Mouse (Mus musculus) intestine, postnatal 0 days (tissue): ENCODE data around the gene Safb. TPM values are rescaled to one million over a fixed set of nuclear protein-coding genes. Genes with fewer than 3 reads are reported as not detected.

Experiments used
- ATAC-seq: fragments of 200-750 bp; cut with Nextera tagmentation; 2 replicates; pipeline ENCODE4 v1.8.0; 2017; ENCODE audit warnings: mild to moderate bottlenecking, moderate TSS enrichment, moderate library complexity
- H3K27ac ChIP-seq: fragments of 300-500 bp; sonication (generic); 2 replicates; pipeline ENCODE4 v1.5.1; 2014; ENCODE audit warnings: mild to moderate bottlenecking, low read depth, low read length, moderate library complexity
- H3K27me3 ChIP-seq: fragments of 300-500 bp; sonication (generic); replicated peaks from 2 replicates; pipeline ENCODE4 v1.6.1; 2014; ENCODE audit warnings: low read length, mixed read lengths; ENCODE audit not compliant: control insufficient read depth, insufficient read depth
- H3K36me3 ChIP-seq: fragments of 300-500 bp; sonication (generic); 2 replicates; pipeline ENCODE4 v1.6.1; 2014; ENCODE audit warnings: mild to moderate bottlenecking, moderate library complexity; ENCODE audit not compliant: control insufficient read depth, insufficient read depth
- H3K4me1 ChIP-seq: fragments of 300-500 bp; sonication (generic); replicated peaks from 2 replicates; pipeline ENCODE4 v1.6.1; 2014; ENCODE audit warnings: antibody characterized with exemption, low read length, mixed read lengths; ENCODE audit not compliant: control insufficient read depth, insufficient read depth
- H3K4me2 ChIP-seq: fragments of 300-500 bp; sonication (generic); replicated peaks from 2 replicates; pipeline ENCODE4 v1.6.1; 2014; ENCODE audit warnings: low read depth, mild to moderate bottlenecking, moderate library complexity
- H3K4me3 ChIP-seq: fragments of 300-500 bp; sonication (generic); 2 replicates; pipeline ENCODE4 v1.5.1; 2014; ENCODE audit warnings: low read depth, low read length
- H3K9ac ChIP-seq: fragments of 300-500 bp; sonication (generic); 2 replicates; pipeline ENCODE4 v1.6.1; 2014; ENCODE audit warnings: mild to moderate bottlenecking, low read depth, low read length
- H3K9me3 ChIP-seq: fragments of 300-500 bp; sonication (generic); 2 replicates; pipeline ENCODE4 v1.6.1; 2016; ENCODE audit warnings: mixed run types; ENCODE audit not compliant: control insufficient read depth
- CTCF ChIP-seq: sonication (generic); IDR thresholded peaks from 2 replicates; pipeline ENCODE4 v1.5.1; 2016; ENCODE audit warnings: low read depth, mild to moderate bottlenecking, control low read depth, antibody characterized with exemption, moderate library complexity
- WGBS: fragments of 180-500 bp; shearing (Covaris S2); extraction: QIAGEN DNeasy Blood & Tissue Kit; methylation state at CpG from one replicate; pipeline ENCODE4 v1.1.7; 2014; 5-methylcytosine and 5-hydroxymethylcytosine counted together
- polyA plus RNA-seq: library from polyadenylated mRNA; unstranded; fragments of >200 nt; fragmentation: Nextera tagmentation; extraction: Ambion mirVana; gene quantifications from 2 replicates; pipeline ENCODE4 v1.2.1, GENCODE M21; 2015

The Safb gene
- polyA plus RNA-seq: 40.0 and 44.9 TPM in 2 replicates

DNA sequence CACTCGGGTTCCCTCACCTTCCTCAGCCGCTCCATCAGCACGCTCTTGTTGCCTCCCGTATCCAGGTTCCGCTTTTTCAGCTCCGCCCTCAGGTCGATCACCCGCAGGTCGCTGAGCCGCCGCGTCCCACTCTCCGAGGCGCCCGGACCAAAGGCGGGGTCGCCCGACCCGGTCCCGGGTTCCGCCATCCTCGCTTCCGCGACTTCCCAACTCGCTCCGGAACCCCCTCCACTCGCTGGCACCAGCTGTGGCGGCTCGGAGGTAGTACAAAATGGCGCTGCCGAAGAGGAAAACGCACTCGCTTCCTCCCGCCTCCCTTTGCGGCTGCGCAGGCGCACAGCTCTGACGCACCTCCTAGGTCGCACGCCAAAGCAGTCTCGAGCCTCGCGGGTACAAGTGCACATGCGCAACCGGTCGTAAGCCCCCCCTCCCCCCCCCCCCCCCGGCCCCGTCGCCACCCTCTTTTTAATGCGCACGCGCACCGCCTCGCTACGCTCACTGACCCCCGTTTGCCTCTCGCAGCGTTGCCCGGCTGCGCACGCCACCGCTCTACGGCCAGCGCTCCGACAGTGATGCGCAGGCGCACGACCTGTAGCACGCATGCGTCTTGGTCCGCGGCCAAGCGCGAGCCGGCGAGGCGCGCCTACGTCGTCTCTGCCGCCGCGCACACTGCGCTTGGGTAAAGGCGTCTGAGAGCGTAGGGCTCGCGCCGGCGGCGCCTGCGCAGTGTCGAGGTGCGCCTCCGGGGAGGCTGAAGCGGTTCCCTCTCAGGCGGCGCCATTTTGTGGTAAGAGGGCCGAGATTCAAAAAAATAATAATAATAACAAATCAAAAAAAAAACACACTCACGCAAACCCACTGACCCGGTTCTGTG is at the start of gene Safb, which contains the start of gene Safb2:
Safb (plus strand) TSS at position 569 of the 874 bp plus-strand sequence.
Safb2 (minus strand) TSS at position 329 of the 874 bp plus-strand sequence.
- Histone ChIP-seq H3K9me3 (no peaks in the 10 kb centered on the region), H3K36me3 (peaks cover 42% of the 10 kb centered on the region)

DNA sequence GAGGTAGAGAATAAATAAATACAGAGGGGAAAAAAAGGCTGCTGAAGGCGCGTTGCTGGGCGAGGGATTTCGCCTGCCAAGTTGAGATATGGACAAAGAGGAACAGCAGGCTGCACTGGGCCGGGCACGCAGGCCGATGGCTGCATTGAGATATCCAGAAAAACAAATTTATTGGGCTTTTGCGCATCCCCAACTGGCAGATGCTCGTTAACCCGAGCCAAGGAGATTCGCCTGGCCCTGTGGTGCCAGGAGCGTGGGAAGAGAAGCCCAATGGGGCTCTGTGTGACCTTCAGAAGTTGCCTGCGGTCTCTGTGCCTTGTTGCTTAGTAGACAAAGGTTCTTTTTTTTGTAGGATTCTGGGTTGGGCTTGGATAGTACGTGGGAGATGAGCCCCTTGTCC is 48.4 kb upstream of the Safb start:
- no peaks in the 10 kb centered on the region for H3K27me3 ChIP-seq
- no peak overlapping the region for H3K4me3 ChIP-seq
- no peak overlapping the region for H3K9ac ChIP-seq
- TF ChIP-seq CTCF: no peak
- WGBS: 71% methylated on average over 14 of the region's 14 CpGs
- H3K4me1 ChIP-seq: no peaks in the 10 kb centered on the region
- no peak overlapping the region for H3K4me2 ChIP-seq
- H3K36me3 ChIP-seq: no peaks in the 10 kb centered on the region
- H3K27ac ChIP-seq: no peak overlapping the region
- H3K9me3 ChIP-seq: no peaks in the 10 kb centered on the region
- no peak for ATAC-seq

More for the DNA sequence above, at the start of gene Safb, which contains the start of gene Safb2:
- peak; percentile 95 for ATAC-seq
- Histone ChIP-seq H3K27ac (peak within 1 kb of the TSS; percentile 96), H3K9ac (peak within 1 kb of the TSS; percentile 90), H3K4me1 (0 out of 2 replicates have a peak, but pooled peaks cover 7% of the 10 kb centered on the region), H3K27me3 (no peaks in the 10 kb centered on the region), H3K4me2 (peak within 1 kb of the TSS; percentile 84), H3K4me3 (peak within 1 kb of the TSS; percentile 95)
- WGBS: under 1% methylated on average over 84 of the region's 101 CpGs
- peak; percentile 30; the same call in 1 of the 2 replicates for TF ChIP-seq CTCF

DNA sequence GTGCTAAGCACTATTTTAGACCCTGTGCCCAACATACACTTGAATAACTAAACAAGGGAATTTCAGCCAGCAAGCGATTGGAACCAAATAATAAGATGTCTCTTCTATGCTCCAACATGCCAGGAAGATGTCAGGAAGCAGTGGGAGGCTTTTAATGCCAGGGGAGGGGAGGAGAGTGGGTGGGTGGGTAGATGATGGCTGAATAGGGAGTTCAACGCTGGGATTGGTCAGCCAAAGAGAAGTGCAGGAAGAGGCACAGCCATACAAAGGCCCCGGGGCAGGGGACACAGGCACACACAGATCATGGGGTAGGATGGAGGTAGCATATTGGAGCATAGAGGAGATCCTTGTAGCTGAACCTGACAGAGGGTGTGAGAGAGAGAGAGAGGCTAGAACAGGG is 47.8 kb upstream of the Safb start:
- H3K9me3 ChIP-seq: no peaks in the 10 kb centered on the region
- 70% methylated on average over 3 of the region's 3 CpGs for WGBS
- no peak overlapping the region for H3K9ac ChIP-seq
- no peaks in the 10 kb centered on the region for H3K36me3 ChIP-seq
- H3K4me2 ChIP-seq: no peak overlapping the region
- H3K27ac ChIP-seq: no peak overlapping the region
- no peak for TF ChIP-seq CTCF
- no peaks in the 10 kb centered on the region for H3K27me3 ChIP-seq
- ATAC-seq: no peak
- no peaks in the 10 kb centered on the region for H3K4me1 ChIP-seq
- H3K4me3 ChIP-seq: no peak overlapping the region

DNA sequence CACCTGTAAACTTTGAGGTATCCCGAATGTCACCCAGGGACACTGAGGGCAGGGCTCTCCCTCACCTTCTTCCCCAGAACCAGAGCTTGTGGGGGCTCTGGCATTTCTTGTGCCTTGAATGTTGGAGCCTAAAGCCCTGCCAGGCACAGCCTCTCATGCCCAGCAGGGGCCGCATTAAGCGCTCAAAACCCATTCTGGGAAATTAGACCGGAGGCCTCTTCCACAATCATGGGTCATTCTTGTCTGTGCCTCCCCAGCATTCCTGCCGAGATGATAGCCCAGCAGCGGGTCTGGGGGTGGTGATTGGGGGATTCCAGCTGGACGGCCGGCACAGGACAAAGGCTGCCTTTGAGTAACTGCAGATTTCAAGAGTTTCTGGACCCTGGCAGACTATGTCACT is 46.7 kb upstream of the Safb start:
- 51% methylated on average over 8 of the region's 8 CpGs for WGBS
- no peaks in the 10 kb centered on the region for H3K9me3 ChIP-seq
- ATAC-seq: no peak
- no peak overlapping the region for H3K9ac ChIP-seq
- no peak overlapping the region for H3K4me2 ChIP-seq
- TF ChIP-seq CTCF: peak; percentile 27
- no peaks in the 10 kb centered on the region for H3K4me1 ChIP-seq
- no peaks in the 10 kb centered on the region for H3K27me3 ChIP-seq
- H3K4me3 ChIP-seq: no peak overlapping the region
- H3K36me3 ChIP-seq: no peaks in the 10 kb centered on the region
- H3K27ac ChIP-seq: no peak overlapping the region

DNA sequence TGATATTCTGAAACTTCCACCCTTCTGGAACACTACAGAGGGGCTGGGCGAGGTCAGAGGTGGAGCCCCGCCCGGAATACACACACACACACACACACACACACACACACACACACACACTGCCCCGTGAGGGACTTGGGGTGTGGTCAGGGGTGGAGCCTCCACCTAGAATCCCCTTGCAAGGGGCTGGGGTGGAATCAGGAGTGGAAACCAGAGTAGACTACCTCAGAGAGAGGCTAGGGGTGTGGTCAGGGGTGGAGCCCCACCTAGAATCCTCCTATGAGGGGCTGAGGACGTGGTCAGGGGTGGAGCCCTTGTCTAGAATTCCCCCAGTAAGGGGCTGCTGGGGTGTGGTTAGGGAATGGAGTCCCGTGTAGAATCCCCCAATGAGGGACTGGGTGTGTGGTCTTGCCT is 44.1 kb upstream of the Safb start:
- TF ChIP-seq CTCF: no peak
- Histone ChIP-seq H3K4me3 (no peak overlapping the region), H3K9ac (no peak overlapping the region), H3K9me3 (no peaks in the 10 kb centered on the region), H3K4me1 (no peaks in the 10 kb centered on the region), H3K36me3 (no peaks in the 10 kb centered on the region), H3K4me2 (no peak overlapping the region), H3K27ac (no peak overlapping the region), H3K27me3 (no peaks in the 10 kb centered on the region)
- 29% methylated on average over 6 of the region's 6 CpGs for WGBS
- ATAC-seq: peak; percentile 7; the same call in 1 of the 2 replicates

DNA sequence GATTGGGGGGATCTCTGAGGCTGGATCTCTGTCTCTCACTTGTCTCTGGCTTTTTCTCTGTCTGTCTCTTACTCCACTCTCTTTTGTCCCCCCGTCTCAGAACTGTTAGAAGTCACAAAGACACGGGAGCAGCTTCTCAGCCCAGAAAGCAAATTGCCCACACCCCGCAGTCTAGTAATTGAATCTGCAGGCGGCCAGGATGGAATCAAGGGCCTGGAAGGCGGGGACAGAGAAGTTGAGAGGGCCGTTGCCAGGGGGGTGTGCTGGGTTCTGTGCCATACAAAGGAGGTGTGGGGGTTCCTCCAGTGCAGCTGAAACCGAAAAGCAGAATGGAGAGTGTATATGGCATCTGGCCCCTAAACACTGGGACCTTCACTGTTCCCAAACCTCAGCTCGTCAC is 41.9 kb upstream of the Safb start:
- H3K9me3 ChIP-seq: no peaks in the 10 kb centered on the region
- no peak for ATAC-seq
- H3K36me3 ChIP-seq: no peaks in the 10 kb centered on the region
- H3K4me2 ChIP-seq: no peak overlapping the region
- H3K4me3 ChIP-seq: no peak overlapping the region
- H3K27ac ChIP-seq: no peak overlapping the region
- H3K4me1 ChIP-seq: no peaks in the 10 kb centered on the region
- H3K9ac ChIP-seq: no peak overlapping the region
- WGBS: 52% methylated on average over 8 of the region's 8 CpGs
- TF ChIP-seq CTCF: no peak
- no peaks in the 10 kb centered on the region for H3K27me3 ChIP-seq
